Mouse (Mus musculus): ENCODE measurements around the gene Iqcd.

Gene Iqcd

DNA sequence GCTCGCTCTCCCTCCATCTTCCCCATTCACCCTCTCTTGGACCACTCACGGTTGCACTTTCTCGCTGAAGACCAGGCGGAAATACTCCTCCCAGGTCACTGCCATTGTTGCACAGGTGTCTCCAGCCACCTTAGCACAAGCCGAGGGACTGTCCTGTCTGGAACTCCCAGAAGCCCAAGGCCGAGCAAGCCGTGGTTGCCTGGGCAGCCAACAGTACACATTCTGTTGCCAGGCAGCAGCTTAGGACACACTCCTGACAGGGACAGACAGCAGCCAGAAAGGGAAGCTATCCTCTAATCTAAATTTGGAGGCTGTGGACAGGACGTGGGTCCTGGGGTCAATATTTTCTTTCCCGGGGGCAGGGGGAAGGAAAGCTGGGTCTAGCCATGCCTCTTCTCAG, 45.3 kb downstream of the Iqcd start, which contains the start of gene Cfap73:
Gene Cfap73 (minus strand): TSS at position 105 of the 400 bp plus-strand sequence.
- DNase-seq, result no peak

DNA sequence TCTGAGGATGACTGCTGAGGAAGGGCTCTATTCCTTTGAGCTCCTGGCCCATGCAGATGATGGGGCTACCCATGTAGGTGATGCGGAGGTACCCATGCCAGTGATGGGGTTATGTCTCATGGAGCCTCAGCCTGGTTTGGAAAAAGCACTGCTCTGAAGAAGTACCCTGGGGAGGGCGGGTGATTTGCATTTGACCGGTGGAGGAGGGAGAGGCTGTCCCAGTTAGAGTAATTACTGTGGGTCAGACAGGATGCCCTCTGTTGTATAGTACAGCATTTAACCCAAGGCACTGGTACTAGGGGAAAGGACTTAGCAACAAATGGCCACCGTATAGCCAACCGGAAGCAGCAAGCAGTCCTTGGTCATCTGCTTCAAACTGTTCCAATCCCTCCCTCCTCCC, 46.0 kb downstream of the Iqcd start:
- peak in 1 of 2 experiments; percentile 9 for DNase-seq

DNA sequence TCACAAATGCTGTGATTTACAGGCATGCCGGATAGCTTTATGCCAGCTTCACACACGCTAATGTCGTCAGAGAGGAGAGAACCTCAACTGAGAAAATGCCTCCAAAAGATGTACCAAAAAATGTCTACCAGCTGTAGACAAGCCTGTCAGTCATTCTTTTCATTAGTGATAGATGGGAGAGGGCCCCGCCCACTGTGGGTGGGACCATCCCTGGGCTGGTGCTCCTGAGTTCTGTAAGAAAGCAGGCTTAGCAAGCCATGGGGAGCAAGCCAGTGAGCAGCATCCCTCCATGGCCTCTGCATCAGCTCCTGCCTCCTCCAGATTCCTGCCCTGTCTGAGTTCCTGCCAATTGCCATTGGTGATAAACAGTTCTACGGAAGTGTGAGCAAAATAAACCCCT, 46.8 kb downstream of the Iqcd start:
- no peak for DNase-seq

DNA sequence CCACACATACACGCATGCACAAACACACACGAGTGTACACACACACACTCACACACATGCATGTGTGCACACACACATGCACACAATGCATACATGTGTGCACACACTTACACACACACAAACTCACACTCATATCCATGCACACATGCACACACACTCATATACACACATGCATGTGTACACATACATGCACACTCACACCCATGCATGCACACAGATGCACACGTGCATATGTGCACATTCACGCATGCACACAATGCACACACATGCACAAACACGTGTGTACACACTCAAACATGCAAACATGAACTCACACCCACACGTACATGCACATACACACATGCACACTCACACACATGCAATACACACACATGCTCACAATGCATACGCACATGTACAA, 51.3 kb downstream of the Iqcd start:
- DNase-seq, result no peak

DNA sequence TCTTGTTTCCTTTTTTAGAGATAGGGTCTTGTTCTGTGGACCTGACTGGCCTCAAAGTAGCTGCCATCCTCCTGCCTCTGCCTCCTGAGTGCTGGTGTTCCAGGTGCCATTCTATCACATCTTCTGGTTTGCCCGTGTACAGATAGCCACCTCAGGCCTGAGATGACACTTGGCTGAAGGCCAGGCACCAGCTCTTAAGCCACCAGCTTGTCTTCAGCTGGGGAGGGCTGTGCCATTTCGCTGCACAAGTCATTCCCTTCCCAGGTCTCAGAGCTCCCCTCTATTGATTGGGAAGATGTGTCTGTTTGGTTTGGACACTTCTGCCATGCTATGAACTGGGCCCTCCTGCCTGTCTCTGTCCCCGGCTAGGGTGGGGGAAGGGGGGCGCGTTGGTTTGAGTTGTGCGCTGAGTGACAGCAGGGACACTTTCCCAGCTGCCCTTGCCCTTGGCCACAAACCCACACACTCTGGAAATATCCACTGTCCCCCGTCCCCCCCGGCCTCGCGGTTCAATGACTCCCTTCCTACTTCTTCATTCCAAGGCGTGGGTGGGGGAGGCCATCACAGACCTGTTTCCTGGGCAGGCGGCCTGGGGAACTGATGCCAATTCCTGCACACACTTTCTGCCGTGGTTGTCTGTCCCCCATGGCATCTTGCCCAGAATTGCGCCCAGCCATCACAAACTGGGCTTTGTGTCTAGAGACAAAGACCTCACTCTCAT, 54.7 kb downstream of the Iqcd start:
- DNase-seq, result no peak

DNA sequence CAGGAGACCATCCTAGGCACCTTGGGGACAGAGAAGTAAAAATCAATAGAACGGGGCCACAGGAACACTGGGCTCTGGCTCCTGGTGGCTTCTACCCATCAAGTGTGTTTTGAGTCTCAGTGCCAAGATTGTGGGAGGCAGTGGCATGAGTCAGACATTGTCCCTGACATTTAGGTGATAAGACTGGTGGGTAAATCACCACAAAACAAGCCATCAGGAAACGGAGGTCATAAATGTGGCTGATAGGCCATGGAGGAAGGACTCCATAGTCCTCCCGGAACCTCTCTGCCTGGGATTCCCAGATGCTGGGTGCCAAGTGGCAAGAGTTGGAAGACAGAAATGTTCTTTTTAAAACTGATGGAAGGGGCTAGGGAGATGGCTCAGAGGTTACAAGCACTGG, 55.4 kb downstream of the Iqcd start:
- DNase-seq, result no peak

DNA sequence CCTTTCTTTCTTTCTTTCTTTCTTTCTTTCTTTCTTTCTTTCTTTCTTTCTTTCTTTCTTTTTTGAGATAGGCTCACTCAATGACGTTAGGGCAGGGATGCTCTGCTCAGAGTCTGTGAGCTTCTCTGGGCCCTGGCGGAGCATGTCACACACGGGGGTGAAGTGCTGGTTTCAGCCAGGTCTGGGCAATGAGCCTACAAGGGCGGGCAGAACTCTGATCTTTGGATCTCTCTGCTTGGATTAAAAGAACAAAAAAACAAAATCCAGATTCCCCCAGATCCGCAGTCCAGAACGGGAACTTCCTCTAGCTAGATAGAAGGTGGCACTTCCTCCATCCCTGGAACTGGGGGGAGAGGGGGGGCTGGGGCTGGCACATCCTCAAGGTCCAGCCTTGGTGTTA, 57.0 kb downstream of the Iqcd start:
- no peak for DNase-seq

DNA sequence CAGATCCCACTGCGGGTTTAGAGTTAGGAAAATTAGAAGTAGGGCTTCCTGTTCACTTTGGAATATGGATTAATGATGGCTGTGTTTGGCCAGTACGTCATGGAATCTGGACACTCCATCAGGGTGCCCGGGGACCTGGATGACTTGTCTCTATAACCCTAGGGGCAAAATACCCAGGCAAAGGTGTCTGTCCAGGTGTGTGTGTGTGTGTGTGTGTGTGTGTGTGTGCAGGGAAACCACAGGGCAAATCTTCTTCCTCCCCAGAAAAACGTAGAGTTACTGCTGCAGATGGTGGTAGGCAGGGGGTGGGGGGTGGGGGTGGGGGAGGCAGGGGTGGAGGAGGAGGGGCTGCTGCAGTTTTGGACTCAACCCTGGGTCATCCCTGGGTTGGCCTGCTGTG, 58.5 kb downstream of the Iqcd start:
- DNase-seq, result no peak

DNA sequence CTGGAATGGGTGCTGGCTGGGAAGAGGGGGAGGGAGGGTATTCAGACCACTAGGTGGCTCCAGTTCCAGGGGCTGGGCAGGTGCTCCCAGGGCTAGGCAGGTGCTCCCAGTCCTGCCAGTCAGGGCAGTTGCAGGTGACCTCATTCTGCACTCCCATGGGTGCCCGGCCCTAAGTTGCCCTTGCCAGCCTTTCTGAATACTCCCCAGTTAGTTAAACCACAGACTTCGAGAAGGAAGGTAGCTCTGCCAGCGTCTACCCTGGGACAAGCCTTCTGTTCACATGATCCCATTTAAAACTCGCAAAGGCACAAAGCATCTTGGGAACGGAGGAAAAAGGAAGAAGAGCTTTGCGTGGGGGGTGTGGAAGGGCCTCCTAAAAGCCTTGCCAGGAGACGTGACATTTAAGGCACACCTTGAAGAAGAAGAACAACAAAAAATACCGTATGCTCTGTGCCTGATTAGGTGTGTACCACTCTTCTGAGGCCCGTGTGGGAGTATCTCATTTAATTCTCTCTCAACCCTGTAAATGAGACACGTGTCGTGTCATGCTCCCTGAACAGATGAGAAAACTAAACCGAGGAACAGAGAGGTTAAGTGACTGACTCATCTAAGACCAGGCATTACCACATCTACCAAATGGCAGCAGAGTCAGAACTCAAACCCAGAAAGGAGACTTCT, 59.1 kb downstream of the Iqcd start:
- peak; percentile 34 to 37 for DNase-seq

DNA sequence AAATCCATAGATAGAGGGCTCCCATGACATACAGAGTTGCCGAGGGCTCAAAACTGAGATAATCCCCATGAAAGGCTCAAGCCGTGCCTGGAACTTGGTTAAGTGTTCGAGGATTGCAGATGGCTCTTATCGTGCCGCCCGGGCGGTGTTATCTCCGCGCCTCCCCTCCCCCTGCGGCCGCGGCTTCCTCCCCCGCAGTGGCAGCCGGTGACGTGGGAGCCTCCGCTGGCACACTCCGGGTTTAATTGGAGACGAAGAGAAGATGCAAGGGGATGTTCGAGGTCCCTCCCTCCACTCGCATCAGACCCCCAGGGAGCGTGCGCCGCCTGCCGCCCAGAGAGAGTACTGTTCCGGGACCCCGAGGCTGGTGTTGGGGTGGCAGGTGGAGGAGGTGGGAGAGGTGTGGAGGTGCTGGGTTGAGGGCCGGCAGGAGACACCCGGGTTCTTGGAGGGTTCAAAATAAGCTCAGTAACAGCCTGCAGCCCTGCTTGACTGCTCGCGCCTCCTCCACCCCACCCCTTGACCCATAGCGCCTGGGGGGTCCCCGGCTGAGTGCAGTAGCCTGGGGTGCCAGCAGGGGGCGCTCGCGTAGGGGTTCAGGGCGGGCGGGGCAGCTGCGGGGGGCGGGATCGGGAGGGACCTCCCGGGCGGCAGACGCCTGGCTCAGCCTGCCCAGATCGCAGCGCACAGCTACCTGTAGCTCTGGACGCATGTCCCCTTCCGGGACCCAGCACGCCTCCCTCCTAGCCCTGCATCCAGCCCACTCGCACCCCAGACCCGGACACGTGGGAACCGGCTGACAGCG, 60.0 kb downstream of the Iqcd start, which contains the start of gene Rasal1:
Gene Rasal1 (plus strand): TSS at position 244 of the 805 bp plus-strand sequence.
- peak; percentile 91 to 93 for DNase-seq

DNA sequence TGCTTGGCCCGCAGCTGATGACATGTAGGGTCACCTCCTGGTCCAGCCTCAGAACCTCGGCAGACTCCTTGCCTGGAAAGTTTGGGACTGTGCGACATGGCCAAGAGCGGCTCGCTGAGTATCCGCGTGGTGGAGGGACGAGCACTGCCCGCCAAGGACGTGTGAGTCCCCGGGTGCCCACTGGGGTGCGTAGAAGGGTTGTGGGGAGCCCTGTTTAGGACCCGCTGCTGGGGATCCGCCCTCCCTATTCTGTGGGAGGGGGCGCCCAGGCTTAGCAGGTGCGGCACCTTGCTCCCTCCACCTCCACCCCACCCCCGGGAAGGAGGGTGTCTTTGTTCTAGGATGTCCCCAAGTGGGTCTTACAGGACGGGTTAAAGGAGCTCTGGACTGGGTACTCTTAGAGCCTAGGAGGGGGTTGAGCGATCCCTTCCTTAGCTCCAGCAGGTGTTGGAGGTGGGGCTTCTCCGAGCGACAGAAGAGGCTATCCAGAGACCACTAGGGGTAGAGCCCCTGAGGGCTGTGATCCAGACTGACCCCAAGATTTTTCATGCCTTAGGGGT, 60.6 kb downstream of the Iqcd start:
- no peak for DNase-seq

DNA sequence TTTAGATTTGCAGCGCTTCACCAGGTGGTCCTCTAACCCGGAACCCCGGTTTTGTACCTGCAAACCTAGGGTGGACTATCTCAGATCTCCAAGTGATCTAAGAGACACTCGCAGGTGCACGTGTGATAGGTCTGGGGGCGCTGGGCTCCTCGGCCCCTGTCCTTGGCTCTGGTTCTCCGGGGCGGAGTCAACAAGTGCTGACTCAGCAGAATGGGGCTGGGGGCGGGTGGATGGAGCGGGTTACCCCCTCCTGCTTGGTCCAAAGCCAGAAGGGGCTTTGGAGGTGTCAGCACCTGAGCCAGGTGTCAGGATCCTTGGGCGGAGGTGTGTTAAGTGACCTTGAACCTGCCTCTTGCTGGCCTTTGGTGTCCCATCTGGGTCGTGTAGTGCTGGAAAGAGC, 61.1 kb downstream of the Iqcd start:
- no peak for DNase-seq

DNA sequence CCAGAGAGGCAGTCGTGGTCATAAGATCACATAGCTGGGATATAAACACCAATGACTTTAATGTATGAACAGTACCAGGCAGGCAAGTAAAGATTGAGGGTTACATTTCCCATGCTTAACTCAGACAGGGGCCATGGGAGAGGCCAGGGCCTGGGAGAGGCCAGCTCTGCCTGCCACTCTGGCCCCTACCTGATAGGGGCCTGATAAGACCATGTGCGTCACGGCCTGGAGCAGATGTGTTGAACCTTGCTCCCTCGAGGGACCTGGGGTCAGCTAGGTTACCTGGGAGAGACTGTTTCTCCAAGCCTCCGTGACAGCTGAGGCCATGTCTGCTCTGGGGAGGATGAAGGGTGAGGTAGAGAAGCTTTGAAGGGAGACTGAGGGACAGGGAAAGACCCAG, 62.4 kb downstream of the Iqcd start:
- DNase-seq, result no peak

DNA sequence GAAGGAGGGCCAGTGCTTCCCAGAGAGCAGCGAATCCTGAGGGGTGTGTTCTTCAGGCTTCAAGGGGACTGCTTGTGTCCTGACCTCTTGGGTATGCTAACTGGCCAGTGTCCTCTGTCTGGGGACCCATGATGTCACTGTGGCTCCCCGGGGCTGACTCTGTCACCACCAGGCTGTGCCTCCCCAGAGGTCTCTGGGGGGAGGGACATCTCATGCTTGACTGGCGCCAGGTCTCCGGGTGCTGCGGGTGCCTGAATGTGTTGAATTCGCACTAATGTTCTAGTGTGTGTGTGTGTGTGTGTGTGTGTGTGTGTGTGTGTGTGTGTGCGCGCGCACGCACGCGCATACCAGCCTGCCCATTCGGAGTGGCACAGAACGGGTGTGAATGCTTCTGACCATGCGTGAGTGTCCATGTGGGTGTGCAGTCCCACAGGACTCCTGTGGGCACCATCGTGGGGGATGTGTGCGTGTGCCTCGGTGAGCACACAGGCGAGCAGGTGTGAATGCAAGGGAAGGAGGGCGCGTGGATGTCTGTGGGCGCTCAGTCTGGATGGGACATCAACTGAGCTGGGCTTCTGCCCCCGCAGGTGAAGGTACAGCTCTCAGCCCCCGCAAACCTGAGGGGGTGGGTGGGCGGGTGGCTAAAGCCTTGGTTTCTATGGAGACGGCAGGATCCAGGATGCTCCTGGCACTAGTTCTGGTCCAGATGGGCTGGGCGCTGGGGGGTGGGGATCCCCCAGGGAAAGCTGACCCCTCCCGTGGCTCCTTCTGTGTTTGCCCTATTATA, 64.3 kb downstream of the Iqcd start:
- peak; percentile 62 to 68 for DNase-seq

DNA sequence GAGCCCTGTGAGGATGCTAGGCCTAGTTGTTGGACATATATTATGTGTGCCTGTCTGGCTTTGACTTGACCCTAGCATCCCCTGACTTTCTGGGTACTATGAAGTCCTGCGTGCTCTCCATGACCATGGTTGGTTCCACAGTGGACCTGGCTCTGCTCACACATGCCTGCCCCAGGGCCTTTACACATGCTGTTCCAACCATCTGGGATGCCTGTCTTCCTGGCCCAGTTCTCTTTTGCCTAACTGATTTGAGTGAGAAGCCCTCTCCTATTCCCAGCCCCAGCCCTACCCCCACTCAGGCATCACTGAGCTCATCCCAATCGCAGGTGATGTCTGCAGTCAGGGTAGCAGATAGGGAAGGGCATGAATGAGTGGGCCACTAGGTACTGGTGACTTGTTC, 65.1 kb downstream of the Iqcd start:
- no peak for DNase-seq

DNA sequence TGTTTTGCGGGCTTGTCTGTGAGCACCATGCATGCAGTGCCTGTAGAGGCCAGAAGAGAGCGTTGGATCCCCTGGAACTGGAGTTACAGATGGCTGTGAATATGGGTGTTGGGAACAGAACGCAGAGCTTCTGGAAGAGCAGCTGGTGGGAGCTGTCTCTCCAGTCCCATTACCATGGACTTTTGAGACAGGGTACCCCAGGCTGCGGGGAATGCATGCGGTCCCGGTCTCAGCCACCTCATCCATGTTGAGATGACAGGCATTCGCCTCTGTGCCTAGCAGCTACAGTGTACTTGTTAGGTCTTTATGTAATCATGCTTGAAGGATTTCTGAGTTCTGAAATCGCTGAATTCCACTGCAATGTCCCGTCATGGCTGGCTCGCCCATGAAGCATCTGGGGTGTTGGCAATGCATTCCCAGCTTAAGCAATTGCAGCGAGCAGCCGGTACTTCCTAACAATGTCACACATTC, 67.5 kb downstream of the Iqcd start:
- no peak for DNase-seq

All from B cell, adult 2 months (primary cell).